Mouse (Mus musculus) C2C12 (cell line): ENCODE data around the gene Cnot8.

Source experiments
- CTCF ChIP-seq: IDR thresholded peaks from one replicate; pipeline ENCODE4 v1.5.1; 2011; ENCODE audit not compliant: control insufficient read depth, insufficient read depth, insufficient read length
- FOSL1 ChIP-seq: IDR thresholded peaks from one replicate; pipeline ENCODE4 v1.8.0; 2011; ENCODE audit warnings: mild to moderate bottlenecking, low read length; ENCODE audit not compliant: poor library complexity, insufficient read depth, severe bottlenecking
- MAX ChIP-seq: IDR thresholded peaks from one replicate; pipeline ENCODE4 v1.6.1; 2011; ENCODE audit warnings: mild to moderate bottlenecking, control low read depth
- MYOD1 ChIP-seq: IDR thresholded peaks from one replicate; pipeline ENCODE4 v1.6.1; 2011; ENCODE audit warnings: low read depth; ENCODE audit not compliant: control insufficient read depth, insufficient read length
- USF1 ChIP-seq: IDR thresholded peaks from one replicate; pipeline ENCODE4 v1.6.1; 2011; ENCODE audit warnings: low read depth, mild to moderate bottlenecking, control low read depth, moderate library complexity

- no peak for TF ChIP-seq CTCF
- TF ChIP-seq USF1, result no peak
- TF ChIP-seq MAX, result no peak
- no peak for TF ChIP-seq MYOD1
- no peak for TF ChIP-seq FOSL1
Observed at GRCm38 (mm10) chr11:58094766-58095165, 9.2 kb upstream of the Cnot8 start.
